Mouse (Mus musculus) embryonic fibroblast, embryonic 13.5 days (primary cell): ENCODE results near the gene Tbx4. TPM values are rescaled to one million over a fixed set of nuclear protein-coding genes. Genes with fewer than 3 reads are reported as not detected.

ENCODE experiments used
- H3K27ac ChIP-seq: 2 replicates; pipeline ENCODE4 v1.5.1; 2012; ENCODE audit warnings: low read length, control low read depth, inconsistent platforms; ENCODE audit not compliant: insufficient read depth
- H3K4me1 ChIP-seq: 2 replicates; pipeline ENCODE4 v1.6.1; 2011; ENCODE audit warnings: low read length; ENCODE audit not compliant: control insufficient read depth, insufficient read depth
- H3K4me3 ChIP-seq: 2 replicates; pipeline ENCODE4 v1.5.1; 2011; ENCODE audit warnings: mild to moderate bottlenecking, control low read depth, low read length; ENCODE audit not compliant: insufficient read depth
- CTCF ChIP-seq: IDR thresholded peaks from 2 replicates; pipeline ENCODE4 v1.5.1; 2011; ENCODE audit warnings: mild to moderate bottlenecking, control low read depth, low read length, moderate library complexity, borderline replicate concordance; ENCODE audit not compliant: insufficient read depth
- POLR2A ChIP-seq: IDR thresholded peaks from 2 replicates; pipeline ENCODE4 v1.6.1; 2011; ENCODE audit warnings: low read depth, mild to moderate bottlenecking, control low read depth, low read length, moderate library complexity
- polyA plus RNA-seq: library from polyadenylated mRNA; stranded (reverse); fragments of >200 nt; gene quantifications from 2 replicates; pipeline ENCODE4 v1.2.4, GENCODE M21; 2011; ENCODE audit warnings: low read depth; ENCODE audit not compliant: missing spikeins, insufficient read length

Tbx4 gene
- polyA plus RNA-seq, 1 experiment, result 12.0 TPM

GRCm38 (mm10) chr11:85960273-85960672 lies 74.1 kb downstream of the Tbx4 start:
- H3K27ac ChIP-seq, result no peak overlapping the region
- peaks cover 3% of the 10 kb centered on the region; the same call in 1 of the 2 replicates for H3K4me1 ChIP-seq
- TF ChIP-seq CTCF (no peak), POLR2A (no peak)
- no peak overlapping the region for H3K4me3 ChIP-seq

GRCm38 (mm10) chr11:85961498-85961897 lies 75.3 kb downstream of the Tbx4 start:
- TF ChIP-seq CTCF (no peak), POLR2A (no peak)
- no peak overlapping the region for H3K27ac ChIP-seq
- peaks cover 3% of the 10 kb centered on the region; the same call in 1 of the 2 replicates for H3K4me1 ChIP-seq
- no peak overlapping the region for H3K4me3 ChIP-seq

Other genes starting within 250 kb of the Tbx4 start
- gene Tbx2, start 53.9 kb upstream of the Tbx4 start, polyA plus RNA-seq, result 2.2 and 3.0 TPM in 2 replicates
- not detected in 2 replicates for gene Gm11444, start 36.1 kb upstream of the Tbx4 start, polyA plus RNA-seq